Comparison of ENCODE assay signal across 29 mouse cellular contexts in the genomic region with DNA sequence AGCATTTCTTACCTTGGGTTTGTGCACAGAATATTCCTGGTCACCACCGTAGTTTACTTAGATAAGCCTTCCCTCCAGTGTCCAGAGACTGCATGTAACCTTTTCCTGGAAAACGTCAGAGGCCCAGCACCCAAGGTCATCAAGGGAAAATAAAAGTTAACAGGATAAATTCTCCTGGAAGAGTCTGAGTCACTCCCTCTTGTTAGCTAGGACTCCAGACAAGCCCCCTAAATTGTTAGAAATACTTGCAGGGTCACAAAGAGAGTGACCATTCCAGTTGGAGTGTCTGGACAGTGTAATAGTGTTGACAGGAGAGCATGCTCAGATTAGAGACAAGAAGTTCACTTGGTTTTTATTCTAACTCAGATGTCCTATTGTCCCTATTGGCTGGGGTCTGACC. TPM values are rescaled to one million over a fixed set of nuclear protein-coding genes. Genes with fewer than 3 reads are reported as not detected.
A peak's percentile ranks its signal among the peaks of the same experiment; 100 is the strongest.
DNase-seq lines count a peak whose midpoint lies in the region; ATAC-seq lines count a peak whose summit lies in the region.
"Had no signal": no experiment of that assay in that cellular context is flagged by ENCODE, and none has a peak within 500 bp of the region (broad histone marks: within the 10 kb centered on the region; RNA-seq: fewer than 3 reads in every experiment).

No protein-coding gene starts in this region.

- no peak for ATAC-seq in heart, embryonic 11.5 days (replicated peaks; ENCODE audit: insufficient number of reproducible peaks, low FRiP score, low TSS enrichment)
- no peak for ATAC-seq in heart, embryonic 14.5 days (ENCODE audit: insufficient number of reproducible peaks, insufficient read depth, low FRiP score, low read depth)
- ATAC-seq: activated CD4-positive, CD25-positive, alpha-beta regulatory T cell, adult 4 months; forebrain, embryonic 15.5 days; intestine, embryonic 15.5 days had no signal

- H3K9ac ChIP-seq in heart, embryonic 11.5 days (ENCODE audit: low read depth, low read length): no peak overlapping the region
- no peak overlapping the region for H3K9ac ChIP-seq in heart, embryonic 14.5 days (ENCODE audit: low read length)
- H3K9ac ChIP-seq: embryonic facial prominence, embryonic 13.5 days; forebrain, embryonic 12.5 days; forebrain, embryonic 15.5 days; hindbrain, embryonic 12.5 days; hindbrain, embryonic 15.5 days; intestine, embryonic 15.5 days; kidney, embryonic 15.5 days had no signal

- 19% methylated on average over 2 of the region's 2 CpGs for whole genome bisulfite sequencing in heart, embryonic 11.5 days (ENCODE audit: insufficient replicate concordance)
- 4% methylated on average over 2 of the region's 2 CpGs for WGBS in heart, embryonic 14.5 days

- H3K9me3 ChIP-seq in heart, embryonic 11.5 days (replicated peaks; ENCODE audit: control insufficient read depth, low read length): no peaks in the 10 kb centered on the region
- H3K9me3 ChIP-seq in heart, embryonic 14.5 days (ENCODE audit: control insufficient read depth, low read length): no peaks in the 10 kb centered on the region
- H3K9me3 ChIP-seq: embryonic facial prominence, embryonic 10.5 days; embryonic facial prominence, embryonic 13.5 days; forebrain, embryonic 12.5 days; forebrain, embryonic 15.5 days; hindbrain, embryonic 12.5 days; hindbrain, embryonic 15.5 days; intestine, embryonic 15.5 days; kidney, embryonic 15.5 days had no signal

- H3K27ac ChIP-seq in heart, embryonic 11.5 days (ENCODE audit: low read depth, low read length): peak overlapping the region; percentile 69
- peak overlapping the region; percentile 24 to 46; a peak in 3 of 4 replicates for H3K27ac ChIP-seq in heart, embryonic 14.5 days (replicated peaks in 1 of 2; ENCODE audit: control insufficient read depth in 1 of 2, insufficient read depth in 1 of 2, low read depth in 2 of 2, low read length in 2 of 2)
- H3K27ac ChIP-seq: embryonic facial prominence, embryonic 10.5 days; embryonic facial prominence, embryonic 13.5 days; forebrain, embryonic 12.5 days; forebrain, embryonic 15.5 days; hindbrain, embryonic 12.5 days; hindbrain, embryonic 15.5 days; intestine, embryonic 15.5 days; kidney, embryonic 15.5 days had no signal

- no peaks in the 10 kb centered on the region for H3K27me3 ChIP-seq in heart, embryonic 11.5 days (ENCODE audit: control insufficient read depth, insufficient read depth, low read length)
- H3K27me3 ChIP-seq in heart, embryonic 14.5 days (ENCODE audit: control insufficient read depth, insufficient read depth, low read length): no peaks in the 10 kb centered on the region
- H3K27me3 ChIP-seq: embryonic facial prominence, embryonic 13.5 days; forebrain, embryonic 12.5 days; forebrain, embryonic 15.5 days; hindbrain, embryonic 12.5 days; hindbrain, embryonic 15.5 days; intestine, embryonic 15.5 days; kidney, embryonic 15.5 days had no signal

- H3K4me1 ChIP-seq in heart, embryonic 11.5 days (ENCODE audit: control insufficient read depth, insufficient read depth, low read length): peaks cover 3% of the 10 kb centered on the region; the same call in 1 of the 2 replicates
- peaks cover 3% of the 10 kb centered on the region in 2 experiments; a peak in 2 of 4 replicates for H3K4me1 ChIP-seq in heart, embryonic 14.5 days (ENCODE audit: control insufficient read depth in 2 of 2, insufficient read depth in 2 of 2, low read length in 2 of 2)
- H3K4me1 ChIP-seq: embryonic facial prominence, embryonic 10.5 days; embryonic facial prominence, embryonic 13.5 days; forebrain, embryonic 12.5 days; forebrain, embryonic 15.5 days; hindbrain, embryonic 12.5 days; hindbrain, embryonic 15.5 days; intestine, embryonic 15.5 days; kidney, embryonic 15.5 days had no signal

- H3K4me2 ChIP-seq in heart, embryonic 11.5 days: peak overlapping the region; percentile 20; the same call in 1 of the 2 replicates
- H3K4me2 ChIP-seq in heart, embryonic 14.5 days (ENCODE audit: low read length): no peak overlapping the region
- H3K4me2 ChIP-seq: embryonic facial prominence, embryonic 13.5 days; forebrain, embryonic 12.5 days; forebrain, embryonic 15.5 days; hindbrain, embryonic 12.5 days; hindbrain, embryonic 15.5 days; intestine, embryonic 15.5 days; kidney, embryonic 15.5 days had no signal

- no peak overlapping the region for H3K4me3 ChIP-seq in heart, embryonic 11.5 days (ENCODE audit: low read depth, low read length)
- H3K4me3 ChIP-seq in heart, embryonic 14.5 days (ENCODE audit: control insufficient read depth in 1 of 2, insufficient read depth in 1 of 2, low read depth in 1 of 2, low read length in 2 of 2): no peak overlapping the region
- H3K4me3 ChIP-seq: embryonic facial prominence, embryonic 10.5 days; embryonic facial prominence, embryonic 13.5 days; erythroblast, embryonic 14.5 days; forebrain, embryonic 12.5 days; forebrain, embryonic 15.5 days; hindbrain, embryonic 12.5 days; hindbrain, embryonic 15.5 days; intestine, embryonic 15.5 days; kidney, embryonic 15.5 days had no signal

- no peaks in the 10 kb centered on the region for H3K36me3 ChIP-seq in heart, embryonic 11.5 days (ENCODE audit: control insufficient read depth, insufficient read depth, low read length)
- no peaks in the 10 kb centered on the region for H3K36me3 ChIP-seq in heart, embryonic 14.5 days (ENCODE audit: control insufficient read depth, insufficient read depth, low read length)
- H3K36me3 ChIP-seq: embryonic facial prominence, embryonic 10.5 days; embryonic facial prominence, embryonic 13.5 days; forebrain, embryonic 12.5 days; forebrain, embryonic 15.5 days; hindbrain, embryonic 12.5 days; hindbrain, embryonic 15.5 days; intestine, embryonic 15.5 days; kidney, embryonic 15.5 days had no signal

- DNase-seq in adrenal gland, adult (ENCODE audit: inconsistent age in 2 of 2, low spot score in 1 of 2): peak; percentile 27 to 74
- no peak for DNase-seq in adrenal gland, adult 18-20 months (ENCODE audit: low spot score in 2 of 2)
- DNase-seq in heart, adult 8-10 months (ENCODE audit: low spot score): no peak
- no peak for DNase-seq in heart, postnatal 4 days
- peak; percentile 30 to 44 for DNase-seq in heart, postnatal 10 days
- DNase-seq in cerebellum, postnatal 36 days: no peak
- DNase-seq: adrenal gland, adult 2 months; adrenal gland, postnatal 14 days; cerebellum, adult 11 months; cerebellum, adult 2 months; cerebellum, adult 9-11 months; cerebellum, postnatal 25 days; embryo, embryonic 11 days; gastrocnemius, postnatal 25 days; kidney, adult 11 months; kidney, adult 8-10 months had no signal

- intact Hi-C loops in heart, postnatal 10 days (cut with DNase I): no loop called here

RNA-seq across cellular contexts. Expression of a gene that starts 32.2 kb away (rescaled TPM):
- 100 to 1,000 TPM; 104 to 109 TPM for total RNA-seq in adrenal gland, adult 18-20 months (2021)
- polyA plus RNA-seq in heart, embryonic 11.5 days (2014; fragmentation: Nextera tagmentation; extraction: Ambion mirVana): 96.8 and 101 TPM in 2 replicates
- total RNA-seq in heart, adult 8-10 months (2022): 10 to 100 TPM; 51.3 to 56.5 (median 53.1) TPM
- 142 and 156 TPM in 2 replicates for polyA plus RNA-seq in heart, embryonic 14.5 days (2014; fragmentation: Nextera tagmentation; extraction: Ambion mirVana)
- total RNA-seq in heart, postnatal 4 days (2021): 10 to 100 TPM; 46.0 to 53.7 TPM
- 10 to 100 TPM; 62.7 to 64.1 TPM for total RNA-seq in heart, postnatal 10 days (2021)

RNA-seq across cellular contexts. Expression of a gene that starts 32.8 kb away (rescaled TPM):
- 10 to 100 TPM; 31.6 to 33.1 TPM for total RNA-seq in adrenal gland, adult 18-20 months (2021)
- polyA plus RNA-seq in heart, embryonic 11.5 days (2014; fragmentation: Nextera tagmentation; extraction: Ambion mirVana): 5.4 and 7.1 TPM in 2 replicates
- 10 to 100 TPM; 10.8 to 18.8 (median 12.4) TPM for total RNA-seq in heart, adult 8-10 months (2022)
- polyA plus RNA-seq in heart, embryonic 14.5 days (2014; fragmentation: Nextera tagmentation; extraction: Ambion mirVana): 6.5 and 7.2 TPM in 2 replicates
- 1 to 10 TPM; 7.0 to 7.2 TPM for total RNA-seq in heart, postnatal 4 days (2021)
- total RNA-seq in heart, postnatal 10 days (2021): 1 to 10 TPM; 4.7 to 4.8 TPM

RNA-seq across cellular contexts. Expression of a gene that starts 38.7 kb away (rescaled TPM):
- 10 to 100 TPM; 17.5 to 25.4 TPM for total RNA-seq in adrenal gland, adult 18-20 months (2021)
- polyA plus RNA-seq in heart, embryonic 11.5 days (2014; fragmentation: Nextera tagmentation; extraction: Ambion mirVana): 22.9 and 23.1 TPM in 2 replicates
- 10 to 100 TPM; 13.0 to 17.3 (median 16.3) TPM for total RNA-seq in heart, adult 8-10 months (2022)
- polyA plus RNA-seq in heart, embryonic 14.5 days (2014; fragmentation: Nextera tagmentation; extraction: Ambion mirVana): 13.3 and 14.3 TPM in 2 replicates
- 10 to 100 TPM; 33.5 to 40.7 TPM for total RNA-seq in heart, postnatal 4 days (2021)
- total RNA-seq in heart, postnatal 10 days (2021): 10 to 100 TPM; 19.1 to 21.7 TPM

RNA-seq across cellular contexts. Expression of a gene that starts 47.5 kb away (rescaled TPM):
- 1 to 10 TPM; 1.3 to 2.4 TPM for total RNA-seq in adrenal gland, adult 18-20 months (2021)
- 0.04 and 0.15 TPM in 2 replicates for polyA plus RNA-seq in heart, embryonic 11.5 days (2014; fragmentation: Nextera tagmentation; extraction: Ambion mirVana)
- 1 to 10 TPM in 1 of 4 experiments, under 1 TPM in 3; 0.85 to 1.9 (median 0.91) TPM for total RNA-seq in heart, adult 8-10 months (2022)
- polyA plus RNA-seq in heart, embryonic 14.5 days (2014; fragmentation: Nextera tagmentation; extraction: Ambion mirVana): 0.07 and 0.15 TPM in 2 replicates
- total RNA-seq in heart, postnatal 4 days (2021): under 1 TPM; 0.23 to 0.26 TPM
- under 1 TPM; 0.15 to 0.53 TPM for total RNA-seq in heart, postnatal 10 days (2021)
- total RNA-seq: hematopoietic stem cell, adult 5-6 weeks had no signal
- polyA plus RNA-seq: activated CD4-positive, CD25-positive, alpha-beta regulatory T cell, adult 4 months; embryonic facial prominence, embryonic 10.5 days; embryonic facial prominence, embryonic 13.5 days; erythroblast, embryonic 14.5 days; forebrain, embryonic 12.5 days; forebrain, embryonic 15.5 days; hindbrain, embryonic 12.5 days; hindbrain, embryonic 15.5 days had no signal

RNA-seq across cellular contexts. Expression of a gene that starts 55.8 kb away (rescaled TPM):
- total RNA-seq in adrenal gland, adult 18-20 months (2021): 100 to 1,000 TPM; 146 to 149 TPM
- 69.1 and 70.2 TPM in 2 replicates for polyA plus RNA-seq in heart, embryonic 11.5 days (2014; fragmentation: Nextera tagmentation; extraction: Ambion mirVana)
- 10 to 100 TPM; 82.1 to 97.6 (median 89.6) TPM for total RNA-seq in heart, adult 8-10 months (2022)
- 49.7 and 59.5 TPM in 2 replicates for polyA plus RNA-seq in heart, embryonic 14.5 days (2014; fragmentation: Nextera tagmentation; extraction: Ambion mirVana)
- total RNA-seq in heart, postnatal 4 days (2021): 10 to 100 TPM; 62.3 to 68.4 TPM
- total RNA-seq in heart, postnatal 10 days (2021): 10 to 100 TPM; 64.9 to 71.3 TPM

Comparison
In these comparisons a context has a peak if more than half of its experiments do, and no peak if none do; other contexts are left out.
1. DNase-seq: peak in adrenal gland, adult (2 of 2) and heart, postnatal 10 days (2 of 2); none in adrenal gland, adult 18-20 months (0 of 2), heart, adult 8-10 months (single experiment), heart, postnatal 4 days (single experiment) and cerebellum, postnatal 36 days (0 of 2).